Mouse (Mus musculus): Measurements from ENCODE around the gene Mybpc2. TPM values are rescaled to one million over a fixed set of nuclear protein-coding genes. Genes with fewer than 3 reads are reported as not detected.

Gene Mybpc2
- polyA plus RNA-seq, 1 experiment from 2014 or later: 0.10 TPM

DNA sequence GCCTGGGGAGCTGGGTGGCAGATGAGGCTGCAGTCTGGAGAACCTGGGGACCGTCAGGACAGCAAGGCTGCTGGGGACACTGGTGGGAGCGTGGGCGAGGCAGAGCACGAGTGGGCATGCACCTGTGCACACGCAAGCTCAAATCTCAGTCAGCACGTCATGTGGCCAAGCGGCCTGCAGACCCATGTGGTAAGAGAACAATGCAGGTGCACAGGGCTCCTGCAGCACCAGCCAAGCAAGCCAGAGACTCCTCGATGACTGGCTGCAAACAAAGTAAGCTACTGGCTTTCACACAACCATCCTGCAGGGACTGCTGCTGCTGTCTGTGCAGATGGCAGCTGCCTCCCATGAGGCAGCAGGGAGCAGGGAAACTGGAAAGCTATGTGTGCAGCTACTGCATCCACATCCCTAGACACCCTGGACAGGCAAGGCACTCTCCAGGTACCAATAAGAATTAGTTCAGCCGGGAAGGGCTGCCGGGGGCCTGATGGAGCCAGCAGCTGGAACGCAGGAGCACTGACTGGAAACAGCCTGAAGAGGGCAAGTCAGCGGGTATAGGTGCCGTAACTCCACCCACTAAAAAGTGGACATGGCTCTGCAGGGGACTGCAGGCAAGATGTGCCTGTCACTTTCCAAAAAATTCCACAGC lies 37.4 kb downstream of the Mybpc2 start:
- Histone ChIP-seq H3K27ac (0 out of 2 replicates have a peak overlapping the region, but pooled peaks have one; percentile 19), H3K27me3 (ENCODE audit: insufficient read depth, poor library complexity, severe bottlenecking) (peaks cover 13% of the 10 kb centered on the region), H3K4me1 (replicated peaks) (peaks cover 17% of the 10 kb centered on the region), H3K36me3 (peaks cover 43% of the 10 kb centered on the region), H3K4me3 (no peak overlapping the region), H3K9me3 (0 out of 2 replicates have a peak, but pooled peaks cover 3% of the 10 kb centered on the region)
- 71% methylated on average over 13 of the region's 13 CpGs for WGBS
- no peak for DNase-seq (ENCODE audit: low spot score)

DNA sequence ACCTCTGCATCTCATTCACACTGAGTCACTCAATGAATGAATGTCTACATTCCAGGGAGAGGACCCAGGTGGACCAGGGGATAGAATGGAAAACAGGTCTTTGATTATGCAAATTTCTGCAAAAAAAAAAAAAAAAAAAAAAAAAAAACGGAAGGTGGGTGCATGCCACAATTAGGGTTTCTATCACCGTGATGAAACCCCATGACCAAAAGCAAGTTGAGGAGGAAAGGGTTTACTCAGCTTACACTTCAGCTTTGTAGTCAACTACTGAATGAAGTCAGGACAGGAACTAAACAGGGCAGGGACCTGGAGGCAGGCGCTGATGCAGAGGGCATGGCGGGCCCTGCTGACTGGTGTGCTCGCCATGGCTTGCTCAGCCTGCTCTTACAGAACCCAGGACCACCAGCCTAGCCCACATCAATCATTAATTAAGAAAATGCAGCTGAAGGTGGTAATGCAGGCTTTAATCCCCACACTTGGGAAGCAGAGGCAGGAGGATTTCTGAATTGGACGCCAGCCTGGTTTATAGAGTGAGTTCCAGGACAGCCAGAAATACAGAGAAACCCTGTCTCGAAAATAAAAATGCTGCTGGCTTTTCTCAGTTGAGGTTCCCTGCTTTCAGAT lies 38.8 kb downstream of the Mybpc2 start:
- Histone ChIP-seq H3K9me3 (0 out of 2 replicates have a peak, but pooled peaks cover 3% of the 10 kb centered on the region), H3K27ac (no peak overlapping the region), H3K36me3 (peaks cover 29% of the 10 kb centered on the region), H3K4me1 (replicated peaks) (peaks cover 17% of the 10 kb centered on the region), H3K4me3 (no peak overlapping the region), H3K27me3 (ENCODE audit: insufficient read depth, poor library complexity, severe bottlenecking) (peaks cover 24% of the 10 kb centered on the region)
- 76% methylated on average over 7 of the region's 7 CpGs for WGBS
- no peak for DNase-seq (ENCODE audit: low spot score)

DNA sequence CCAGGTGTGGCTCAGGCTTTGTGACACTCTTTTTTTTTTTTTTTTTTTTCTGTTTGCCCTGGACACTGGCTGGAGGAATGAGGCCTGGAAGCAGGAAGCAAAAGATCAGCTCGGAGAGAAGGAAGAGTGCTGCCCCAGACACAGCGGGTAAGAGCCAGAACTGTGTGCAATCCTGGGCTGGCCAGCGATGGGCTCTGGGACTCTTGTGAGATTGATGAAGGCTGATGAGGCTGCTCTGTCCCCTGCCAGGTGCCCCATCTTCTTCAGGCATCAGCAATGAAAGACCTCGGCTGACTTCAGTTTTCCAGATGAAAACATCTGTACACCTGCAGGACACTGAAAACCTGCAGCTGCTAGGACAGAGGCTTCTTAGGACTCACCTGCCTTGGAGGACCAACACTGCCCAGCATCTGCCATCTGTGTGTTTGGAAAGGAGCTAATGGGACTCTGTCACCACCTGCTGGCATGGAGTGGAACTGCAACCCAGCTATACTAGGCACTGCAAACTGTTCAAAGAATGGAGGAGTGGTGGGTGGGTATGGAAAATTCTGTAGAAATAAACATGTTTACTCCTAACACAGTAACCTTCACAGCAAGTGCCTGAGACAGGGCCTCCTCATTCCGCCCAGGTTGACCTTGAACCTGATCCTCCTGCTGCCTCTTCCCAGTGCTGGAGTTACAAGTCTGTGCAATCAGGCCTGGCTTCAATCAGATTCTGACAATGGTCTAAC lies 39.5 kb downstream of the Mybpc2 start:
- peaks cover 23% of the 10 kb centered on the region for H3K36me3 ChIP-seq
- peak; percentile 85 for DNase-seq (ENCODE audit: low spot score)
- H3K4me3 ChIP-seq: no peak overlapping the region
- H3K4me1 ChIP-seq (replicated peaks): peaks cover 17% of the 10 kb centered on the region
- 37% methylated on average over 5 of the region's 5 CpGs for WGBS
- no peak overlapping the region for H3K27ac ChIP-seq
- H3K9me3 ChIP-seq: 0 out of 2 replicates have a peak, but pooled peaks cover 3% of the 10 kb centered on the region
- H3K27me3 ChIP-seq (ENCODE audit: insufficient read depth, poor library complexity, severe bottlenecking): peaks cover 31% of the 10 kb centered on the region

DNA sequence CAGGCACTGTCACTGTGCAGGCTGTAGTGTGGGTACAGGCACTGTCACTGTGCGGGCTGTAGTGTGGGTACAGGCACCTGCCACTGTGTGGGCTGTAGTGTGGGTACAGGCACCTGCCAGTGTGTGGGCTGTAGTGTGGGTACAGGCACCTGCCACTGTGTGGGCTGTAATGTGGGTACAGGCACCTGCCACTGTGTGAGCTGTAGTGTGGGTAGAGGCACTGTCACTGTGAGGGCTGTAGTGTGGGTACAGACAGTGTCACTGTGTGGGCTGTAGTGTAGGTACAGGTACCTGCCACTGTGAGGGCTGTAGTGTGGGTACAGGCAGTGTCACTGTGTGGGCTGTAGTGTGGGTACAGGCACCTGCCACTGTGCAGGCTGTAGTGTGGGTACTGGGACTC lies 40.3 kb downstream of the Mybpc2 start:
- 94% methylated on average over 1 of the region's 1 CpGs for WGBS
- DNase-seq (ENCODE audit: low spot score): no peak
- Histone ChIP-seq H3K9me3 (0 out of 2 replicates have a peak, but pooled peaks cover 3% of the 10 kb centered on the region), H3K36me3 (peaks cover 14% of the 10 kb centered on the region), H3K4me1 (replicated peaks) (peaks cover 17% of the 10 kb centered on the region), H3K4me3 (no peak overlapping the region), H3K27ac (no peak overlapping the region), H3K27me3 (ENCODE audit: insufficient read depth, poor library complexity, severe bottlenecking) (peaks cover 40% of the 10 kb centered on the region)

DNA sequence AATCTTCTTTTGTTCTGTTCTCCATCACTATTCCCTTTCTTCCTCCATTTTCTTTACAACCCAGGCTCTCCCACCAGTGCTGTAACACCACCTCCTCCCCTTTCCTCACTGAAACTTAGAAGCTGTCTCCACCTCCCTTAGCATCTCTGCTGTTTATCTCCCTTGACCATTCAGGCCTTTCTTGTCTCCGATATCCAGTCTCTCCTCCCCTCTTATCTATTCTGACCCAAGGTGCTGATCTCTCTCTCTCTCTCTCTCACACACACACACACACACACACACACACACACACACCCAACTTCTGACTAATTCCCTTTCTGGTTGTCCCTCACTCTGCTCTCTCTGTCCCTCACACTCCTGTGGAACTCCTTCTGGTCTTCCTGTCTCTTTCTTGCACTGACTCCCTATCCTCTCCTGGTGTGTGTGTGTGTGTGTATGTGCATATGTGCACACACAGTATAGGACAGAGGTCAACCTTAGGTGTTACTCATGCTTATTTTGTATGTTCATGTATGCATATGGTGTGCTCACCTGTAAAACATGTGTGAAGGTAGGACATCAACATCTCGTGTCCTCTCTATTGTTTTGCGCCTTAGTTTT lies 41.5 kb downstream of the Mybpc2 start:
- 71% methylated on average over 3 of the region's 3 CpGs for WGBS
- H3K36me3 ChIP-seq: peaks cover 3% of the 10 kb centered on the region; the same call in 1 of the 2 replicates
- no peak overlapping the region for H3K4me3 ChIP-seq
- H3K4me1 ChIP-seq (replicated peaks): peaks cover 17% of the 10 kb centered on the region
- peaks cover 51% of the 10 kb centered on the region for H3K27me3 ChIP-seq (ENCODE audit: insufficient read depth, poor library complexity, severe bottlenecking)
- no peak for DNase-seq (ENCODE audit: low spot score)
- 0 out of 2 replicates have a peak, but pooled peaks cover 3% of the 10 kb centered on the region for H3K9me3 ChIP-seq
- H3K27ac ChIP-seq: no peak overlapping the region

DNA sequence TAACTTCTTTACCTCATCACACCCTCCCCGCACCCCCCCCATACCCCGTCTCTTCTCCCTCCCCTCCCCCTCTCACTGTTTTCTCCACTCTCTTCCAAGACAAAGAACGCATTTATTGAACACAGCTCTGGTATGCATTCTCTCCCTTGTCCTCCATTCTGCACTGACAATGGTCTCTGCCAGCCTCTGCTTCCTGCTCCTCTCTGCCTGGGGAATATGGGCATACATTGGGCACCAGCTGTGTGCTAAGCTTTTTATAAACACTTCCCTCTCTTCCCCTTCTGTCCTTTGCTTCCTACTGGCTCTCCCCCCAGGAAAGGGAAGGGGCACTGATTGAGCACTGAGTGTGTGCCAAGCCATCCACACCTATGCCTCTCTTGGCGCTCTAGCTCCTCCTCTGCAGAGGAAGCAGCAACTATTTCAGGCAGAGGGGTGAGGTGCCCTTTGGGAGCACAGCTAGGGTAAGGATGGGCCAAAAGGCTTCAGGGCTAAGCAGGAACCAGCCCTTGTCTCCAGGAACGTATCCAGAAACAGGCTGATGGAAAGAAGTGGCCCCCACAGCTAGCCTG lies 49.3 kb downstream of the Mybpc2 start:
- Histone ChIP-seq H3K27ac (peak overlapping the region; percentile 83), H3K36me3 (0 out of 2 replicates have a peak, but pooled peaks cover 4% of the 10 kb centered on the region), H3K4me1 (replicated peaks) (peaks cover 54% of the 10 kb centered on the region), H3K4me3 (no peak overlapping the region), H3K27me3 (ENCODE audit: insufficient read depth, poor library complexity, severe bottlenecking) (peaks cover 65% of the 10 kb centered on the region), H3K9me3 (no peaks in the 10 kb centered on the region)
- WGBS: 33% methylated on average over 5 of the region's 5 CpGs
- no peak for DNase-seq (ENCODE audit: low spot score)

DNA sequence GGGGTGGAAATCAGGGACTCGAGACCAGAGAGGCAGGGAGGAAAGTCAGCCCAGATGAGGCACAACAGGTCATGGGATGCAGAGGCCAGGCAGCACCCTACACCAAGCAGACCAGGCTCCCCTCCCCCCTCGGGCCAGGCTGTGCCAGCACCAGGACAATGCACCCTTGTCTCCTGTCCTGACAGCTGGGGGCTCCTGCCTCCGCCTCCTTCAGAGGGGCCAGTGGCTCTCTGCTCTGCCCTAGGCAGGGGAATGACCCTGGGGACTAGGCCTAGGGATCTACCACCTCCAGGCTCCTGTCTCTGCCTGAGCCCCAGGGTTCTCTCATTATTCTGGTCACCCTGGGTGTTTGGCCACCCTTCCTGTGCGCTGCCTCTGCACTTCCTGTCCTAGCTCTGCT lies 50.0 kb downstream of the Mybpc2 start:
- peak overlapping the region; percentile 83 for H3K27ac ChIP-seq
- peaks cover 61% of the 10 kb centered on the region for H3K4me1 ChIP-seq (replicated peaks)
- H3K9me3 ChIP-seq: no peaks in the 10 kb centered on the region
- 0 out of 2 replicates have a peak, but pooled peaks cover 4% of the 10 kb centered on the region for H3K36me3 ChIP-seq
- DNase-seq (ENCODE audit: low spot score): peak; percentile 64
- WGBS: 18% methylated on average over 4 of the region's 4 CpGs
- 0 out of 2 replicates have a peak overlapping the region, but pooled peaks have one; percentile 5 for H3K4me3 ChIP-seq
- H3K27me3 ChIP-seq (ENCODE audit: insufficient read depth, poor library complexity, severe bottlenecking): peaks cover 58% of the 10 kb centered on the region

DNA sequence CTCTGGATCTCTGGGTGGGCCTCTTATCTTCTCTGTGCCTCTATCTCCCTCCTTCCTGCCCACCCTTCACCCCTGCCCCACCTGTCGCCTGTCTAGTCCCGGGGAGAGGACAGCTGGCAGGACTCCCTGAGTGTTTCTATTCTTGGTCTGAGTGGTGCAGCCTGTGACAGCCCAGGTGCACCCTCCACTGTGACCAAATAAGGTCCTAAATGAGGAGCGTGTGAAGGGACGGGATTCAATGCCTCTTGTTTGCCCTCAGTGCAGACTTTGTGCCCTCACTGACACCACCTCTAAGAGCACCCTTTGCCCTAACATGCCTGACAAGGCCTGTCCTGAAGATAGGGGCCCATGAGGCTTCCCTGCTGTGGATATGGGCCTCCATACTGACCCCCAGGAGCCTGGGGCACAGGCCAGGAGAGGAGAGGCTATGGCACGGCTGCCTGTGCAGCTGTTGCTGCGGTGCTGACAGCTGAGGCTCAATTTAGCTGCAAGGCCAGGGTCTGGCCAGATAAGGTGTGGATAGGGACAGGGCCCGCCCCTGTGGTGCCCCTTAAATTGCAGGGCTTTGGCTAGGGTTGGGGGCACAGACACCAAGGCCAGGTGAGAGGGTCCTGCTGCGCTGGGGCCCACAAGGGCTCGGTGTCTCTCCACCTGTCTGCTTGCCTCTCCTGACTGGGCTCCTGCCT lies 51.4 kb downstream of the Mybpc2 start:
- DNase-seq (ENCODE audit: low spot score): no peak
- WGBS: 66% methylated on average over 9 of the region's 9 CpGs
- H3K36me3 ChIP-seq: 0 out of 2 replicates have a peak, but pooled peaks cover 4% of the 10 kb centered on the region
- peak overlapping the region; percentile 83 for H3K27ac ChIP-seq
- peaks cover 74% of the 10 kb centered on the region for H3K4me1 ChIP-seq (replicated peaks)
- H3K27me3 ChIP-seq (ENCODE audit: insufficient read depth, poor library complexity, severe bottlenecking): peaks cover 45% of the 10 kb centered on the region
- no peak overlapping the region for H3K4me3 ChIP-seq
- H3K9me3 ChIP-seq: no peaks in the 10 kb centered on the region

DNA sequence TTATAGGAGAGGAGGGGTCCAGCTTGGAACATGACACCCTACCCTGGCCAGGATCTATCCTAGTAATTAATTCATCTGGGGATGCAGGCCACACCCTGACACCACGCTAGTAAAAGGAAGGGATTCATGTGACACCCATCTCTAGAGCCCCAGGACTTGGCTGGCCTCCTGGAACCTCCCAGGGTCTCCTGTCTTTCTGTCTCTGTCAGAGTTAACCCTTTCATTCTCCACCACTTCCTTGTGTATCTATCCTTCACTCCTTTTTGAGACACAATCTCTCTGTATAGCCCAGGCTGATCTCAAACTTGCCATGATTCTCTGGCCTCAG lies 51.9 kb downstream of the Mybpc2 start:
- peak overlapping the region; percentile 91 for H3K27ac ChIP-seq
- H3K9me3 ChIP-seq: no peaks in the 10 kb centered on the region
- WGBS: 38% methylated on average over 1 of the region's 1 CpGs
- no peak for DNase-seq (ENCODE audit: low spot score)
- H3K36me3 ChIP-seq: 0 out of 2 replicates have a peak, but pooled peaks cover 4% of the 10 kb centered on the region
- no peak overlapping the region for H3K4me3 ChIP-seq
- H3K27me3 ChIP-seq (ENCODE audit: insufficient read depth, poor library complexity, severe bottlenecking): peaks cover 39% of the 10 kb centered on the region
- peaks cover 76% of the 10 kb centered on the region for H3K4me1 ChIP-seq (replicated peaks)

DNA sequence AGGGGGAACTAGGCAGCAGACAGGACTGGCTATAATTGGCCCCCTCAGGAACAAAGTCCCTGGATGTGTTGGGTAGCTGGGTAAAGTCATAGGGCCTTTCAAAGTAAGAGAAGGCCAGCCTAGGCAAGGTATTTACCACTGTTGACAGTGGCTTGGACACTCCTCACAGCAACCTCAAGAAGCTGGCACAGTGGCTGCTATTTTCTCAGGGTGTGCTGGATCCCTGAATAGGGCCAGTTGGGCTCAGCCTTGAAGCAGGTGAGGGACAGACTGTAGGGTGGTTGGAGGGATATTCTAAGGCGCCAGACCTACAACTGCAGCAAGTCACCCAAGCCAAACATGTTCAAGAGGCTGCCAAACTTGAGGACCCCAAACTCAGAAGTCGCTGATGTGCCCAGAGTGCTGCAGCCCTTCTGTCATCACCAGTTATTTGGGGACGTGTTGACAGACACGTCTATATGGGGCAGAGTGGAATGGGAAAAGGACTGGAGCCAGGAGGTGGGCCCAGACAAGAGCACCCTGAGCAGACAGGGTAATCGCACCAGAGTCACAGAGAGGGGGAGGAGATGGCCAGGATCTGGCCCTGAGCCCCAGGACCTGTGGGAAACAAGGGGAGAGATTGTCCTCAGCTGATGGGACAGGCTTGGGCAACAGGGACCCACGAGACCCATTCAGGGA lies 52.4 kb downstream of the Mybpc2 start:
- H3K27ac ChIP-seq: peak overlapping the region; percentile 91
- H3K9me3 ChIP-seq: no peaks in the 10 kb centered on the region
- 56% methylated on average over 6 of the region's 6 CpGs for WGBS
- H3K4me1 ChIP-seq (replicated peaks): peaks cover 81% of the 10 kb centered on the region
- H3K4me3 ChIP-seq: no peak overlapping the region
- no peak for DNase-seq (ENCODE audit: low spot score)
- peaks cover 34% of the 10 kb centered on the region for H3K27me3 ChIP-seq (ENCODE audit: insufficient read depth, poor library complexity, severe bottlenecking)
- H3K36me3 ChIP-seq: 0 out of 2 replicates have a peak, but pooled peaks cover 4% of the 10 kb centered on the region

DNA sequence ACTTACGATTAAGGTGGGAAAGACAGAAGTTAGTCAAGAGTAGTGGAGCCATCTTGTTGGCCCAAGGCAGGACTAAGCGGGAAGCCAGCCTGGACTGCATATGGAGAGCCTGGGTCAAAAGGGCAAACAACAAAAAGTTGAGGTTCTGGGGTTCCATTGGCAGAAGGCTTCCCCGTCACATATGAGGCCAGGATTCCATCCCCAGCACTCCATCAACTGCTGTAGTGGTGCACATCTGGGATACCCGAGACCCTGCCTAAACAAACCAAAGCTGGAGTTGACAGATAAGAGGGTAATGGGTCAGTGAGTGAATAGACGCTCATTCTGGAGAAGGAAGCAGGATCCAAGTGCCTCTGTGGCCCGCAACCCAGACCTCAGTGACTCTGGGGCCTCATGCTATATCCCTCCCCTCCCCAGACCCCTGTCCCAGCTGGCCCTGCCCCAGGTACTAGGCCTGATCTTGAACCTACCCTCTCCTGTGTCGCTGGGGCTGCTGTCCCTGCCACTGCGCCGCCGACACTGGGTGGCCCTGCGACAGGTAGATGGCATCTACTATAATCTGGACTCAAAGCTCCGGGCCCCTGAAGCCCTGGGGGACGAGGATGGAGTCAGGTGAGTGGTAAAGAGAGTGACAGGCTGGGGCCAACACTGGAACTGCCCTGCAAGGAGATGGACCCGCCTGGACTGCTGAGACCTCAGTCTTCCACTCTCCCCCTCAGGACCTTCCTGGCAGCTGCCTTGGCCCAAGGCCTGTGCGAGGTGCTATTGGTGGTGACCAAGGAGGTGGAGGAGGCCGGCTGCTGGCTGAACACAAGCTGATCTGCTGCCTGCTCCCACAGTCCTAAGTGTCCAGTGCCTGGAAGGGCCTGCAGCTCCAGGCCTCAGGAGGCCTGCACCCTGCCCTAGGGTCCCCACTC lies 53.5 kb downstream of the Mybpc2 start:
- peak overlapping the region; percentile 91 for H3K27ac ChIP-seq
- no peak overlapping the region for H3K4me3 ChIP-seq
- H3K9me3 ChIP-seq: no peaks in the 10 kb centered on the region
- no peak for DNase-seq (ENCODE audit: low spot score)
- H3K27me3 ChIP-seq (ENCODE audit: insufficient read depth, poor library complexity, severe bottlenecking): peaks cover 23% of the 10 kb centered on the region
- 0 out of 2 replicates have a peak, but pooled peaks cover 4% of the 10 kb centered on the region for H3K36me3 ChIP-seq
- peaks cover 92% of the 10 kb centered on the region for H3K4me1 ChIP-seq (replicated peaks)
- WGBS: 85% methylated on average over 16 of the region's 16 CpGs
